Mouse (Mus musculus): ENCODE data around the gene Vat1. TPM values are rescaled to one million over a fixed set of nuclear protein-coding genes. Genes with fewer than 3 reads are reported as not detected.

Gene Vat1
- 1.5 TPM for polyA plus RNA-seq (2014; fragmentation: Illumina TruSeq; extraction: RNeasy Lipid Tissue Mini Kit (QIAGEN cat#74804); ENCODE audit: low read depth, low replicate concordance)

GRCm38 (mm10) chr11:101465869-101466551 lies at the start of gene Vat1:
Vat1 (minus strand) TSS chr11:101466230.

GRCm38 (mm10) chr11:101464211-101465100 lies 1.6 kb downstream of the Vat1 start, which contains the start of gene Rnd2:
Rnd2 (plus strand) TSS chr11:101464999.

GRCm38 (mm10) chr11:101448274-101448746 lies 17.7 kb downstream of the Vat1 start, which contains the start of gene Ifi35:
Ifi35 (plus strand) TSS chr11:101448407.

GRCm38 (mm10) chr11:101442127-101442693 lies 23.8 kb downstream of the Vat1 start, which contains the start of gene Rpl27:
Rpl27 (plus strand) TSS chr11:101442298.

GRCm38 (mm10) chr11:101424925-101425813 lies 40.9 kb downstream of the Vat1 start, which contains the start of the genes Rundc1 and Ptges3l:
Rundc1 (plus strand) TSS chr11:101425085.
Ptges3l (minus strand) TSS chr11:101425333.

GRCm38 (mm10) chr11:101424105-101424851 lies 41.8 kb downstream of the Vat1 start, which contains the start of gene Gm27029:
Gm27029 (minus strand) TSS chr11:101424796.

GRCm38 (mm10) chr11:101417101-101417855 lies 48.8 kb downstream of the Vat1 start, which contains the start of gene Aarsd1:
Aarsd1 (minus strand) TSS chr11:101417615.

Other genes with a start within 250 kb of the Vat1 start
- gene Ezh1, start 239.8 kb downstream of the Vat1 start, polyA plus RNA-seq (2014; fragmentation: Illumina TruSeq; extraction: RNeasy Lipid Tissue Mini Kit (QIAGEN cat#74804); ENCODE audit: low read depth, low replicate concordance) = 30.4 TPM
- 6.7 TPM for gene Ramp2, start 220.2 kb downstream of the Vat1 start, polyA plus RNA-seq (2014; fragmentation: Illumina TruSeq; extraction: RNeasy Lipid Tissue Mini Kit (QIAGEN cat#74804); ENCODE audit: low read depth, low replicate concordance)
- 115 TPM for gene Vps25, start 212.5 kb downstream of the Vat1 start, polyA plus RNA-seq (2014; fragmentation: Illumina TruSeq; extraction: RNeasy Lipid Tissue Mini Kit (QIAGEN cat#74804); ENCODE audit: low read depth, low replicate concordance)
- 2.6 TPM for gene Wnk4, start 205.7 kb downstream of the Vat1 start, polyA plus RNA-seq (2014; fragmentation: Illumina TruSeq; extraction: RNeasy Lipid Tissue Mini Kit (QIAGEN cat#74804); ENCODE audit: low read depth, low replicate concordance)
- 4.6 TPM for gene Cntd1, start 187.2 kb downstream of the Vat1 start, polyA plus RNA-seq (2014; fragmentation: Illumina TruSeq; extraction: RNeasy Lipid Tissue Mini Kit (QIAGEN cat#74804); ENCODE audit: low read depth, low replicate concordance)
- gene Coa3, start 187.1 kb downstream of the Vat1 start, polyA plus RNA-seq (2014; fragmentation: Illumina TruSeq; extraction: RNeasy Lipid Tissue Mini Kit (QIAGEN cat#74804); ENCODE audit: low read depth, low replicate concordance) = 13.9 TPM
- 96.1 TPM for gene Becn1, start 163.9 kb downstream of the Vat1 start, polyA plus RNA-seq (2014; fragmentation: Illumina TruSeq; extraction: RNeasy Lipid Tissue Mini Kit (QIAGEN cat#74804); ENCODE audit: low read depth, low replicate concordance)
- 180 TPM for gene Psme3, start 150.0 kb downstream of the Vat1 start, polyA plus RNA-seq (2014; fragmentation: Illumina TruSeq; extraction: RNeasy Lipid Tissue Mini Kit (QIAGEN cat#74804); ENCODE audit: low read depth, low replicate concordance)
- gene Aoc2, start 141.2 kb downstream of the Vat1 start, polyA plus RNA-seq (2014; fragmentation: Illumina TruSeq; extraction: RNeasy Lipid Tissue Mini Kit (QIAGEN cat#74804); ENCODE audit: low read depth, low replicate concordance) = 0.28 TPM
- 2.3 TPM for gene Aoc3, start 135.6 kb downstream of the Vat1 start, polyA plus RNA-seq (2014; fragmentation: Illumina TruSeq; extraction: RNeasy Lipid Tissue Mini Kit (QIAGEN cat#74804); ENCODE audit: low read depth, low replicate concordance)
- 542 TPM for gene G6pc, start 98.7 kb downstream of the Vat1 start, polyA plus RNA-seq (2014; fragmentation: Illumina TruSeq; extraction: RNeasy Lipid Tissue Mini Kit (QIAGEN cat#74804); ENCODE audit: low read depth, low replicate concordance)
- gene Aarsd1, start 48.6 kb downstream of the Vat1 start, polyA plus RNA-seq (2014; fragmentation: Illumina TruSeq; extraction: RNeasy Lipid Tissue Mini Kit (QIAGEN cat#74804); ENCODE audit: low read depth, low replicate concordance) = 10.7 TPM
- gene Gm27029, start 41.4 kb downstream of the Vat1 start, polyA plus RNA-seq (2014; fragmentation: Illumina TruSeq; extraction: RNeasy Lipid Tissue Mini Kit (QIAGEN cat#74804); ENCODE audit: low read depth, low replicate concordance) = 0.81 TPM
- gene Rundc1, start 41.1 kb downstream of the Vat1 start, polyA plus RNA-seq (2014; fragmentation: Illumina TruSeq; extraction: RNeasy Lipid Tissue Mini Kit (QIAGEN cat#74804); ENCODE audit: low read depth, low replicate concordance) = 3.9 TPM
- 2.0 TPM for gene Ptges3l, start 40.9 kb downstream of the Vat1 start, polyA plus RNA-seq (2014; fragmentation: Illumina TruSeq; extraction: RNeasy Lipid Tissue Mini Kit (QIAGEN cat#74804); ENCODE audit: low read depth, low replicate concordance)
- gene Rpl27, start 23.9 kb downstream of the Vat1 start, polyA plus RNA-seq (2014; fragmentation: Illumina TruSeq; extraction: RNeasy Lipid Tissue Mini Kit (QIAGEN cat#74804); ENCODE audit: low read depth, low replicate concordance) = 36.8 TPM
- 0.93 TPM for gene Ifi35, start 17.8 kb downstream of the Vat1 start, polyA plus RNA-seq (2014; fragmentation: Illumina TruSeq; extraction: RNeasy Lipid Tissue Mini Kit (QIAGEN cat#74804); ENCODE audit: low read depth, low replicate concordance)
- 4.5 TPM for gene Rnd2, start 1.2 kb downstream of the Vat1 start, polyA plus RNA-seq (2014; fragmentation: Illumina TruSeq; extraction: RNeasy Lipid Tissue Mini Kit (QIAGEN cat#74804); ENCODE audit: low read depth, low replicate concordance)
- gene Brca1, start 85.7 kb upstream of the Vat1 start, polyA plus RNA-seq (2014; fragmentation: Illumina TruSeq; extraction: RNeasy Lipid Tissue Mini Kit (QIAGEN cat#74804); ENCODE audit: low read depth, low replicate concordance) = 0.32 TPM
- 182 TPM for gene Nbr1, start 85.9 kb upstream of the Vat1 start, polyA plus RNA-seq (2014; fragmentation: Illumina TruSeq; extraction: RNeasy Lipid Tissue Mini Kit (QIAGEN cat#74804); ENCODE audit: low read depth, low replicate concordance)
- 36.1 TPM for gene Tmem106a, start 116.0 kb upstream of the Vat1 start, polyA plus RNA-seq (2014; fragmentation: Illumina TruSeq; extraction: RNeasy Lipid Tissue Mini Kit (QIAGEN cat#74804); ENCODE audit: low read depth, low replicate concordance)
- not detected for gene Gm11634, start 133.0 kb upstream of the Vat1 start, polyA plus RNA-seq (2014; fragmentation: Illumina TruSeq; extraction: RNeasy Lipid Tissue Mini Kit (QIAGEN cat#74804); ENCODE audit: low read depth, low replicate concordance)
- not detected for gene Rdm1, start 161.0 kb upstream of the Vat1 start, polyA plus RNA-seq (2014; fragmentation: Illumina TruSeq; extraction: RNeasy Lipid Tissue Mini Kit (QIAGEN cat#74804); ENCODE audit: low read depth, low replicate concordance)
- 7.3 TPM for gene Arl4d, start 199.3 kb upstream of the Vat1 start, polyA plus RNA-seq (2014; fragmentation: Illumina TruSeq; extraction: RNeasy Lipid Tissue Mini Kit (QIAGEN cat#74804); ENCODE audit: low read depth, low replicate concordance)

Measured in kidney, adult 10 weeks (tissue).